Mouse (Mus musculus) testis, adult 2 months (tissue): ENCODE data around the gene Tmem108. TPM values are rescaled to one million over a fixed set of nuclear protein-coding genes. Genes with fewer than 3 reads are reported as not detected.

Source experiments
- H3K27ac ChIP-seq: fragments of 200-500 bp; 2 replicates; pipeline ENCODE4 v1.5.1; 2012; ENCODE audit warnings: low read depth, low read length; ENCODE audit not compliant: control insufficient read depth, insufficient read depth
- H3K27me3 ChIP-seq: fragments of 200-500 bp; 2 replicates; pipeline ENCODE4 v1.6.1; 2012; ENCODE audit warnings: mild to moderate bottlenecking, low read length, moderate library complexity; ENCODE audit not compliant: control insufficient read depth, insufficient read depth
- H3K36me3 ChIP-seq: fragments of 200-500 bp; 2 replicates; pipeline ENCODE4 v1.6.1; 2012; ENCODE audit warnings: mild to moderate bottlenecking, low read length; ENCODE audit not compliant: control insufficient read depth, insufficient read depth
- H3K4me1 ChIP-seq: fragments of 200-500 bp; 2 replicates; pipeline ENCODE4 v1.6.1; 2012; ENCODE audit warnings: low read length; ENCODE audit not compliant: control insufficient read depth, insufficient read depth
- H3K4me3 ChIP-seq: fragments of 200-500 bp; 2 replicates; pipeline ENCODE4 v1.5.1; 2012; ENCODE audit warnings: low read depth, mild to moderate bottlenecking, low read length, moderate library complexity, mixed read lengths; ENCODE audit not compliant: control insufficient read depth
- CTCF ChIP-seq: fragments of 200-500 bp; IDR thresholded peaks from 2 replicates; pipeline ENCODE4 v1.5.1; 2012; ENCODE audit warnings: low read depth, mild to moderate bottlenecking, inconsistent platforms, low read length, moderate library complexity; ENCODE audit not compliant: control insufficient read depth, insufficient read depth, insufficient replicate concordance
- POLR2A ChIP-seq: fragments of 200-500 bp; IDR thresholded peaks from 2 replicates; pipeline ENCODE4 v1.6.1; 2012; ENCODE audit warnings: low read depth, mild to moderate bottlenecking, inconsistent platforms, low read length, moderate library complexity; ENCODE audit not compliant: control insufficient read depth
- polyA plus RNA-seq: library from polyadenylated mRNA; depleted of rRNA; stranded (reverse); fragments of >200 nt; gene quantifications from 2 replicates; pipeline ENCODE4 v1.2.3, GENCODE M21; 2012

Gene Tmem108
- polyA plus RNA-seq, 1 experiment, result 4.7 TPM

DNA sequence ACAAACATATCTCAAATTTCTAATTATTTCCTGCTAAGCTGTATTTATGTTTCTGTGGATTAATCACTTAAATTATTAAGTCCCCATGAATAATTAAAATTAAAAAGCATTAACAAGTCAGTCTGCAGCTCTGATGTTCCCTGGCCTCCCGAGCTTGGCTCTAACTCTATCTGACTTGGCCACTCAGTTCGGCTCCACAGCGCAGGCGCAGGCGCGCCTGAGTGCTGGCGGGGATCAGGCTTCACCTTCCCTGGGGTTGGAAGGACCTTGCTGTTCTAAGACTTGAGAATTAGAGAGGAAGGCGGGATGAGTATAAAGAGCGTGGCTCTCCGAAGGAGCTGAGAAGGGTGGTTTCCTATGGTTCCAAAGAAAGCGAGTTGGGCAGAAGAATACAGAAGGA lies 41.6 kb downstream of the Tmem108 start:
- Histone ChIP-seq H3K4me1 (no peaks in the 10 kb centered on the region), H3K36me3 (no peaks in the 10 kb centered on the region), H3K27ac (no peak overlapping the region), H3K4me3 (no peak overlapping the region), H3K27me3 (no peaks in the 10 kb centered on the region)
- TF ChIP-seq POLR2A (no peak), CTCF (no peak)

DNA sequence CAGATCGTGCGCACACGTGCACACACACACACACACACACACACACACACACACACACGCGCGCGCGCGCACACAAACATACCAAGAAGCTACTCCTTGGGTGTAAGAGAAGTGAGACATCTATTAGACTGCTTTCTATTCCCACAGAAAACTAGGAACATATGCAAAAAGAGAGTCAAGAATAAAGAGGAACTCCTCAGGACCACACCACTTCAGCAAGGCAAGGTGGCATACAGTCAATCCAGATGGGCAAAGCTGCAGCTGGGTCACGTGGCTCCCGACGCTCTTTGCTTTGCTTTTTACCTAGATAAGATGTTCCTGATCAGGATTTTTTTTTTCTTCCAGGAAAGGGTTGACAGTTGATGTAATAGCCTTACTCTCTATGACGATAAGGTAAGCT lies 45.6 kb downstream of the Tmem108 start:
- H3K4me3 ChIP-seq, result no peak overlapping the region
- TF ChIP-seq CTCF, result no peak
- TF ChIP-seq POLR2A, result no peak
- H3K4me1 ChIP-seq, result no peaks in the 10 kb centered on the region
- H3K27me3 ChIP-seq, result no peaks in the 10 kb centered on the region
- H3K27ac ChIP-seq, result no peak overlapping the region
- no peaks in the 10 kb centered on the region for H3K36me3 ChIP-seq

- TF ChIP-seq CTCF (no peak), POLR2A (no peak)
- Histone ChIP-seq H3K27me3 (no peaks in the 10 kb centered on the region), H3K4me1 (no peaks in the 10 kb centered on the region), H3K4me3 (no peak overlapping the region), H3K36me3 (no peaks in the 10 kb centered on the region), H3K27ac (no peak overlapping the region)
Observed at GRCm38 (mm10) chr9:103715352-103715751, 46.3 kb downstream of the Tmem108 start.

GRCm38 (mm10) chr9:103713230-103713629 lies 48.4 kb downstream of the Tmem108 start:
- Histone ChIP-seq H3K36me3 (no peaks in the 10 kb centered on the region), H3K27ac (no peak overlapping the region), H3K4me1 (no peaks in the 10 kb centered on the region), H3K27me3 (no peaks in the 10 kb centered on the region), H3K4me3 (no peak overlapping the region)
- TF ChIP-seq POLR2A (no peak), CTCF (no peak)

GRCm38 (mm10) chr9:103712711-103713110 lies 48.9 kb downstream of the Tmem108 start:
- Histone ChIP-seq H3K36me3 (no peaks in the 10 kb centered on the region), H3K27ac (no peak overlapping the region), H3K27me3 (no peaks in the 10 kb centered on the region), H3K4me3 (no peak overlapping the region), H3K4me1 (no peaks in the 10 kb centered on the region)
- TF ChIP-seq CTCF (no peak), POLR2A (no peak)

DNA sequence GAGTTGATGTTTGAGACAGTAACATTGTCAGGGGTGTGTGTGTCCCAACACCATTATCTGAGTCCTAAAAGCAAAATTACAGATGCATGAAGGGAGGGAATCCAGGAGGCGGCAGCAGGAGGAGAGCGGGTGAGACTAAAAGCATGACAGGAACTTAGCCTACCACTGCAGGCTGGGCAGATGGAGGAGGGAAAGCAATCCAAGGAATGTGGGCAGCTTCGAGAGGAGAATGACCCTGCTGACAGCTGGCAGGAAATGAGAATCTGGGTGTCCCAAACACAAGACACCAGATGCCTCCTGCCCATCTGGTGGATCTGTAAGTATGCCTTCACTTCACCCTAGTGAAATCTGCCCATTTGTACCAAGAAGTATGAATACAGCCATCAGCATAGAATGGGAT lies 51.9 kb downstream of the Tmem108 start:
- Histone ChIP-seq H3K27me3 (no peaks in the 10 kb centered on the region), H3K4me1 (no peaks in the 10 kb centered on the region), H3K36me3 (no peaks in the 10 kb centered on the region), H3K4me3 (no peak overlapping the region), H3K27ac (no peak overlapping the region)
- no peak for TF ChIP-seq CTCF
- no peak for TF ChIP-seq POLR2A

- Histone ChIP-seq H3K27me3 (no peaks in the 10 kb centered on the region), H3K4me1 (no peaks in the 10 kb centered on the region), H3K4me3 (no peak overlapping the region), H3K36me3 (no peaks in the 10 kb centered on the region), H3K27ac (no peak overlapping the region)
- TF ChIP-seq POLR2A (no peak), CTCF (no peak)
Observed at GRCm38 (mm10) chr9:103708514-103709173, 53.0 kb downstream of the Tmem108 start.

DNA sequence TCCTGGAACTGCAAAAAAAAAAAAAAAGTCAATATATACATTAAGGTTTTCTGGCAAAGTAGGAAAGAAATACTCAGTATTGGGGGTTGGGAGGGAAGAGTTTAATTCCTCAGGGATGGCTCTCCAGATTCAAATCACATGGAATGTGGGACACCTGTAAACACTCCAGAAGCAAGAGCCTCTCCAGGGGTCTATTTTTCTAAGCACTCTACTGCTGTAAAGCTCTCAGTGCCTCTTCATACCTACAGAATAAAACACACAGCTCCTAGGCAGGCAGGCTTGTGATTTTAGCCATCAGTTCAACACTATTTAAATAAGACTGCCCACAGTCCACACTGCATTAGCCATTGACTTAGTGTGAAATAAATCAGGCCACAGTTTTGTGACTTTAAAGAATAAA lies 53.8 kb downstream of the Tmem108 start:
- Histone ChIP-seq H3K4me1 (no peaks in the 10 kb centered on the region), H3K4me3 (no peak overlapping the region), H3K36me3 (no peaks in the 10 kb centered on the region), H3K27me3 (no peaks in the 10 kb centered on the region), H3K27ac (no peak overlapping the region)
- TF ChIP-seq POLR2A (no peak), CTCF (no peak)
